Mouse (Mus musculus) heart, postnatal 0 days (tissue): ENCODE data around the gene Eef1akmt2.

Experiments
- CTCF ChIP-seq: IDR thresholded peaks from 2 replicates; pipeline ENCODE4 v1.5.1; 2016; ENCODE audit warnings: antibody characterized with exemption, control low read depth, low read depth
- EP300 ChIP-seq: IDR thresholded peaks from 2 replicates; pipeline ENCODE4 v1.6.1; 2016; ENCODE audit warnings: antibody characterized with exemption, low read depth

DNA sequence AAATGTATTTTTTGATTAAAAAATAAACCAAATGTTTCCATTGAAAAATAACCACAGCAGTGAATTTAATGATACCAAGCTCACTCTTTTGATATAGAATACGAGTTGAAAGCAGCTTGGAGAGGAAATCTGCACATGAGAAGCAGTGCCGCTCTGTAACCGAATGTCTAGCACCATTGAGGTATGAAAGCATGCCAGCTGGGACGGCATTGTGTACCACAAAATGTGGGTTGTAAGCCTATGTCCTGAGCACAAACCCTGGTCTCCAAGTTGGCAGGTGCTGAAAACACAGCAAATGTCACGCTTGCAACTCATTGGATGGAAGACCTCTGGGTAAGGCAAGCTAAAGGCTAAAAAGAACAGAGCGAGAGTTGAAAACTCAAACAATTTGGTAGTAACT lies 35.4 kb downstream of the Eef1akmt2 start:
- TF ChIP-seq CTCF (no peak), EP300 (no peak)
